Mouse (Mus musculus) testis, postnatal 14 days (tissue): Measurements from ENCODE around the gene Plekha3.

ENCODE experiments used
- DNase-seq: peaks from one replicate; pipeline ENCODE4 v3.0.0; 2021; ENCODE audit warnings: low spot score

Plekha3 gene

GRCm38 (mm10) chr2:76676401-76677226, 1.5 kb downstream of the Plekha3 start:
- no peak for DNase-seq

- DNase-seq: no peak
These were observed 7.2 kb downstream of the Plekha3 start for GRCm38 (mm10) chr2:76682301-76682700.

GRCm38 (mm10) chr2:76686986-76687385, 11.9 kb downstream of the Plekha3 start:
- no peak for DNase-seq

GRCm38 (mm10) chr2:76687608-76688007, 12.5 kb downstream of the Plekha3 start:
- DNase-seq: no peak

GRCm38 (mm10) chr2:76688162-76688561, 13.1 kb downstream of the Plekha3 start:
- DNase-seq: peak; percentile 58

- DNase-seq: peak; percentile 67
These were observed 15.5 kb downstream of the Plekha3 start for GRCm38 (mm10) chr2:76690436-76691204.

GRCm38 (mm10) chr2:76693765-76694164, 18.7 kb downstream of the Plekha3 start:
- peak; percentile 52 for DNase-seq

- no peak for DNase-seq
These were observed 20.2 kb downstream of the Plekha3 start for GRCm38 (mm10) chr2:76695290-76695689.

GRCm38 (mm10) chr2:76702188-76702587, 27.1 kb downstream of the Plekha3 start:
- DNase-seq: no peak

- DNase-seq: no peak
These were observed 27.7 kb downstream of the Plekha3 start for GRCm38 (mm10) chr2:76702751-76703150.

- DNase-seq: no peak
These were observed 30.6 kb downstream of the Plekha3 start for GRCm38 (mm10) chr2:76705655-76706054.

GRCm38 (mm10) chr2:76708512-76708911, 33.4 kb downstream of the Plekha3 start:
- DNase-seq: no peak

GRCm38 (mm10) chr2:76714984-76715383, 39.9 kb downstream of the Plekha3 start:
- DNase-seq: no peak

GRCm38 (mm10) chr2:76719650-76720049, 44.6 kb downstream of the Plekha3 start:
- DNase-seq: no peak
